Comparison of ENCODE assay signal across 10 mouse cellular contexts in genomic region chr8:125595571-125596508, GRCm38 (mm10). TPM values are rescaled to one million over a fixed set of nuclear protein-coding genes. Genes with fewer than 3 reads are reported as not detected.
A peak's percentile ranks its signal among the peaks of the same experiment; 100 is the strongest.
DNase-seq lines count a peak whose midpoint lies in the region; ATAC-seq and TF ChIP-seq lines count a peak whose summit lies in the region.
"Had no signal": no experiment of that assay in that cellular context is flagged by ENCODE, and none has a peak within 500 bp of the region (broad histone marks: within the 10 kb centered on the region; RNA-seq: fewer than 3 reads in every experiment).

No protein-coding gene starts in this region.

- no peak for TF ChIP-seq EP300 in heart, adult 2 months (IDR thresholded peaks at IDR 0.05; ENCODE audit: insufficient read depth, low read depth, low read length)
- TF ChIP-seq EP300 in stomach, postnatal 0 days (optimal IDR thresholded peaks at IDR 0.05) = no peak

- no peaks in the 10 kb centered on the region for H3K79me3 ChIP-seq in C2C12 (ENCODE audit: low read depth)

- no peaks in the 10 kb centered on the region for H3K9me3 ChIP-seq in heart, embryonic 10.5 days
- no peaks in the 10 kb centered on the region for H3K9me3 ChIP-seq in stomach, postnatal 0 days (ENCODE audit: control insufficient read depth, low read length)
- H3K9me3 ChIP-seq: heart, embryonic 13.5 days had no signal

- no peaks in the 10 kb centered on the region for H3K27me3 ChIP-seq in heart, adult 2 months (ENCODE audit: control insufficient read depth, insufficient read depth, low read length)
- no peaks in the 10 kb centered on the region for H3K27me3 ChIP-seq in heart, embryonic 10.5 days (ENCODE audit: insufficient read depth, poor library complexity, severe bottlenecking)
- no peaks in the 10 kb centered on the region for H3K27me3 ChIP-seq in C2C12 (ENCODE audit: control insufficient read depth, insufficient read depth, insufficient read length)
- H3K27me3 ChIP-seq in stomach, postnatal 0 days (ENCODE audit: control insufficient read depth, insufficient read depth, low read length) = no peaks in the 10 kb centered on the region
- H3K27me3 ChIP-seq: heart, embryonic 13.5 days had no signal

- TF ChIP-seq POLR2A in heart, adult 2 months (IDR thresholded peaks at IDR 0.05; ENCODE audit: insufficient read depth, low read depth, low read length) = no peak

- no peaks in the 10 kb centered on the region for H3K36me3 ChIP-seq in heart, adult 2 months (ENCODE audit: control insufficient read depth, insufficient read depth, low read length)
- no peaks in the 10 kb centered on the region for H3K36me3 ChIP-seq in heart, embryonic 10.5 days
- no peaks in the 10 kb centered on the region for H3K36me3 ChIP-seq in C2C12 (ENCODE audit: control insufficient read depth, insufficient read depth)
- no peaks in the 10 kb centered on the region for H3K36me3 ChIP-seq in stomach, postnatal 0 days (ENCODE audit: control insufficient read depth, insufficient read depth, low read length)
- H3K36me3 ChIP-seq: G1E; heart, embryonic 13.5 days had no signal

- TF ChIP-seq CTCF in heart, adult 2 months (IDR thresholded peaks at IDR 0.05) = no peak
- TF ChIP-seq CTCF in C2C12 (IDR thresholded peaks at IDR 0.05; ENCODE audit: control insufficient read depth, insufficient read depth, insufficient read length) = no peak
- no peak for TF ChIP-seq CTCF in stomach, postnatal 0 days (IDR thresholded peaks at IDR 0.05; ENCODE audit: low read depth)

- DNase-seq in heart, adult 2 months = peak; percentile 27 to 32
- DNase-seq in heart, embryonic 10.5 days (ENCODE audit: low spot score) = no peak
- DNase-seq in heart, postnatal 14 days = peak; percentile 13 to 46
- DNase-seq in stomach, postnatal 0 days (ENCODE audit: low spot score) = peak; percentile 33
- DNase-seq in left cerebral cortex, adult 11 months (ENCODE audit: low spot score) = no peak
- no peak for DNase-seq in left cerebral cortex, postnatal 25 days (ENCODE audit: low spot score in 2 of 2)

- H3K4me1 ChIP-seq in heart, adult 2 months (ENCODE audit: control insufficient read depth, insufficient read depth, low read length) = peaks cover 4% of the 10 kb centered on the region
- H3K4me1 ChIP-seq in heart, embryonic 10.5 days = peaks cover 21% of the 10 kb centered on the region
- H3K4me1 ChIP-seq in stomach, postnatal 0 days (replicated peaks; ENCODE audit: control insufficient read depth, insufficient read depth) = no peaks in the 10 kb centered on the region

- 28% methylated on average over 17 of the region's 17 CpGs for WGBS in heart, adult 2 months
- WGBS in heart, embryonic 10.5 days = 64% methylated on average over 17 of the region's 17 CpGs
- 40% methylated on average over 17 of the region's 17 CpGs for WGBS in stomach, postnatal 0 days

- H3K79me2 ChIP-seq in heart, adult 2 months (replicated peaks; ENCODE audit: control insufficient read depth, insufficient read depth, low read length) = no peaks in the 10 kb centered on the region
- H3K79me2 ChIP-seq in C2C12 (ENCODE audit: control insufficient read depth, insufficient read depth) = no peaks in the 10 kb centered on the region

- no peak overlapping the region for H3K27ac ChIP-seq in heart, adult 2 months
- H3K27ac ChIP-seq in heart, embryonic 10.5 days = no peak overlapping the region
- no peak overlapping the region for H3K27ac ChIP-seq in stomach, postnatal 0 days (replicated peaks)
- H3K27ac ChIP-seq: heart, embryonic 13.5 days had no signal

- no peak overlapping the region; the same call in 1 of the 2 replicates for H3K4me3 ChIP-seq in heart, adult 2 months
- no peak overlapping the region for H3K4me3 ChIP-seq in heart, embryonic 10.5 days
- H3K4me3 ChIP-seq in C2C12 (ENCODE audit: insufficient read depth, poor library complexity, severe bottlenecking) = no peak overlapping the region
- H3K4me3 ChIP-seq in stomach, postnatal 0 days (ENCODE audit: low read depth, low read length) = no peak overlapping the region
- H3K4me3 ChIP-seq: heart, embryonic 13.5 days had no signal

- peak; percentile 58; the same call in 1 of the 2 replicates for ATAC-seq in cerebellum, adult (ENCODE audit: insufficient number of reproducible peaks, low FRiP score, low TSS enrichment)
- ATAC-seq in stomach, postnatal 0 days (ENCODE audit: low FRiP score, low TSS enrichment) = no peak

- no peak overlapping the region for H3ac ChIP-seq in C2C12 (ENCODE audit: control insufficient read depth, insufficient read length, low read depth)

- no peak overlapping the region for H3K4me2 ChIP-seq in stomach, postnatal 0 days (replicated peaks; ENCODE audit: low read depth)
- H3K4me2 ChIP-seq: heart, embryonic 13.5 days had no signal

- intact Hi-C loops in heart, adult 2 months (cut with DNase I) = loop anchor here (5.0 kb wide), 1 partner anchor 136 kb away; no protein-coding TSS in a partner anchor
- intact Hi-C loops in heart, postnatal 14 days (cut with DNase I) = no loop called here
- intact Hi-C loops in left cerebral cortex, postnatal 25 days (cut with DNase I) = no loop called here

- no peak overlapping the region for H3K9ac ChIP-seq in heart, adult 2 months (ENCODE audit: low read depth, low read length)
- no peak overlapping the region for H3K9ac ChIP-seq in stomach, postnatal 0 days (ENCODE audit: low read length)
- H3K9ac ChIP-seq: heart, embryonic 13.5 days had no signal

TF ChIP-seq in C2C12, 6 proteins besides CTCF, POLR2A, EP300 and RAD21:
- TF ChIP-seq MAX (IDR thresholded peaks at IDR 0.05) (peak; percentile 48), FOSL1 (IDR thresholded peaks at IDR 0.05; ENCODE audit: insufficient read depth, low read length, poor library complexity, severe bottlenecking) (peak; percentile 41), MYOG (IDR thresholded peaks at IDR 0.05; ENCODE audit: control insufficient read depth, extremely low read depth, insufficient read length) (no peak), MYOD1 (IDR thresholded peaks at IDR 0.05; ENCODE audit: control insufficient read depth, insufficient read length, low read depth) (peak; percentile 25), USF1 (IDR thresholded peaks at IDR 0.05; ENCODE audit: low read depth) (no peak), CEBPB (IDR thresholded peaks at IDR 0.05; ENCODE audit: low read depth) (no peak)

RNA-seq across cellular contexts. Expression of gene Sipa1l2, which starts 26.2 kb away (rescaled TPM):
- total RNA-seq in heart, adult 2 months (2021) = 10 to 100 TPM; 42.9 to 45.4 TPM
- polyA plus RNA-seq in heart, adult 2 months (2012; rRNA removed) = 27.0 and 40.5 TPM in 2 replicates
- 24.9 and 32.6 TPM in 2 replicates for polyA plus RNA-seq in heart, embryonic 10.5 days (2016; fragmentation: Nextera tagmentation; extraction: Ambion mirVana)
- polyA plus RNA-seq in C2C12 (2012; fragmentation: generic; extraction: Trizol) = 6.5 TPM
- total RNA-seq in heart, postnatal 14 days (2021) = 10 to 100 TPM; 46.6 to 48.3 TPM
- 3.1 and 3.6 TPM in 2 replicates for polyA plus RNA-seq in stomach, postnatal 0 days (2015; fragmentation: Nextera tagmentation; extraction: Ambion mirVana)
- 10 to 100 TPM; 39.6 to 40.6 TPM for total RNA-seq in left cerebral cortex, postnatal 25 days (2021)
- polyA plus RNA-seq: G1E had no signal

Comparison
In these comparisons a context has a peak if more than half of its experiments do, and no peak if none do; other contexts are left out.
1. DNase-seq: peak in heart, adult 2 months (2 of 2), heart, postnatal 14 days (2 of 2) and stomach, postnatal 0 days (single experiment); none in heart, embryonic 10.5 days (single experiment), left cerebral cortex, adult 11 months (single experiment) and left cerebral cortex, postnatal 25 days (0 of 2).